Mouse (Mus musculus) right cerebral cortex, postnatal 10 days (tissue): ENCODE measurements at regions not wholly inside any gene's neighbourhood (a gene's known extent, or its start where the extent isn't known, plus 50 kb on each side); places are given as distances from the start of the nearest gene placed in this dataset.

Source experiments
- DNase-seq, 2 experiments: peaks; one replicate each; pipeline ENCODE4 v3.0.0; 2021; ENCODE audit warnings: low spot score in 2 of 2

DNA sequence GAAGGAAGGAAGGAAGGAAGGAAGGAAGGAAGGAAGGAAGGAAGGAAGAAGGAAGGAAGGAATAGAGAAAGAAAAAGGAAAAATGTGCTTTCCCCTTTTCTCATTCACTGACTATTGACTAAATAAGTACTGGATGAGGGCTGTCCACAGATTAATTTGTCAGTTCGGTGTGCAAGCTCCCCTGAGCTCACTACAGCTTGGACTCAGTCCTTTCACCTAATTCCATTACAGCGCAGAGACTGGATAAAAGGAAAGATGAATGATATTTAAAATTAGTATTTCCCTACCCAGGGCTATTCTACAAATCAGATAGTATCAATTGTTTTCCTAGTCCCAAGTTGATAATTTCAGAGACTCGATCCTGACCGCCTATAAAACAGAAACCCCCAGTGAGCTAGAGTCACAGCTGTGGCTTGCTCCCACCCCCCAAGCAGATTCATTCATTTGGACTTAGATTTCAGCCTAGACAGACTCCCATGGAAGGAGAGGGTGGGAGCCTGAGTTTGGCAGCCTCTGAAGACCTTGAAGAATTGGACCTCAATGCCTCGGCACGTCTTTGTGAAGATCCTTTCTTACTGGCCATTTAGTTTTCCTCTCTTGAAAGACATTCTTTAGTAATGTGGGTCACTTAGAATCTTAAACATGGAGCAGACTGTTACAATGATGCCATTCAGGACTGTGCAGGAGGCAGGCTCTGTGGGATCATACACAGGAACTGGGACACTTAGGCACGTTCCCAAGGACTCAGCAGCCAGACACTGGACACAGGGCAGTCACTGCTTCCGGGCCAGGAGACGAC, 179.2 kb upstream of the Pabpc6 start:
- peak; percentile 71 to 86 for DNase-seq

DNA sequence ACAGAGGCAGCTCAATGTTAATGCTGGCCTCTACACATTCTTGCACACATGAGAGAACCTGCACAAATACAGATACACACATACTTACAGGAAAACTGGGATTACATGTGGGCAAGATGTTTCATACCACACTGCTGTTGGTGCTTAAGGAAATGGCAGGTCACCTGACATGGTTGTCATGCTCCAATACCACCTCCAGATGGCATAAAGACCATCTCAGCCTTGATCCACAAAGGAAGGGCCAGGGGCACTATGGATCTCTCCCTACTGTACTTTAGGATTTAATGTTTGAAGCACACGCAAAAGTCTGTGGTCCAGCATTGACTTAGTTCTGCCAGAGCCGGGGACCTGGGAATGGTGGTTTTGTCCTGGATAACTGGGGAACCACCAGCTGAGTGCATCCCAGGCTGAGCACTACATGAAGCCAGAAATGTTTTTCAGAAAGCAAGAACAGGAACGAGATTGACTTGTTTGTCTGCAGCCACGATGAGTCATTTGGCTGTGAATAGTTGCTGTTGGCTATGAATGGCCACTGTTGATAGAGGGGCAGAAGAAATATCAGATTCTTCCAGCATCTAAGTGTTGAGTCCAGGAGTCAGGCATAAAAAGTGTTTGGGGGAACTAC, 176.0 kb upstream of the Pabpc6 start:
- peak in 1 of 2 experiments; percentile 30 for DNase-seq

- peak in 1 of 2 experiments; percentile 38 for DNase-seq
Measured at GRCm38 (mm10) chr17:9841103-9841502, 171.6 kb upstream of the Pabpc6 start.

DNA sequence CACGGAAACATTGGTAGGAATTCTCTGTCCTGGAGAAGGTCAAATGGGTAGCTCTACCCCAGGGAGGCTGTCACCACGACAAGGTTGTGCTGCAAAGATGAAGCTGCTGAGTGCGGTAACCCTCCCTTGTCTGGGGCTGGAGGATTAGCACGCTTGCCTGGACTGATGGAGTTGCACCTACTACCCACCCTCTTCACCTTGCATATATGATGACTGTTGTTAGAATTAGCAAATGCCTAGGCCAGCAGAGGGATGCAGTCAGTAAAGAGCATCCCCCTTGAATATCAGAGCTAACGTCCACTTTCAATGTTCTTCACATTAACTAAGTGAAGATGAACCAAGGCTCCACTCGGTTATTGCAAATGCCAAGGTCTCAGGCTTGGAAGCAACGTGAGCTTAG, 169.7 kb upstream of the Pabpc6 start:
- no peak for DNase-seq

- DNase-seq: no peak
Measured at GRCm38 (mm10) chr17:9836995-9837842, 167.7 kb upstream of the Pabpc6 start.

DNA sequence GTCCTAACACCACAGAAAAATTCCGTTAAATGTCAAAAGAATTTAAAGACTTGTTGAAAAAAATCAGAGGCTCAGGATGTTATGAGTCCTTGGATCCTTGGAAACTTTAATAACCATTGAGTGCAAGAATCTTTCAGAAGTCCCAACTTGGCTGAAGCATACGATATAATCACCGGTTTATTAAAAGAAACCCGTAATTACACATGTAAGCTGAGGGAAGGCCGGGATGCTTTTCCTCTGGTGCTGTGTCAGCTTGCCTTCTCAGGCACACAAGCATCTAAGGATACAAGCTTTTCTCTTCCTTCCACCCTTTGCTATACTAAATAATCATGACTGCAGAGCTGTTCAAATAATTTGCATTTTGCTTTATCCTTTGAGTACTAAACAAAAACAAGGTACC, 160.4 kb upstream of the Pabpc6 start:
- DNase-seq: no peak

- no peak for DNase-seq
Measured at GRCm38 (mm10) chr17:9821358-9821757, 151.8 kb upstream of the Pabpc6 start.

- no peak for DNase-seq
Measured at GRCm38 (mm10) chr17:9817056-9817455, 147.5 kb upstream of the Pabpc6 start.

GRCm38 (mm10) chr17:9797069-9797468, 127.6 kb upstream of the Pabpc6 start:
- peak in 1 of 2 experiments; percentile 18 for DNase-seq

DNA sequence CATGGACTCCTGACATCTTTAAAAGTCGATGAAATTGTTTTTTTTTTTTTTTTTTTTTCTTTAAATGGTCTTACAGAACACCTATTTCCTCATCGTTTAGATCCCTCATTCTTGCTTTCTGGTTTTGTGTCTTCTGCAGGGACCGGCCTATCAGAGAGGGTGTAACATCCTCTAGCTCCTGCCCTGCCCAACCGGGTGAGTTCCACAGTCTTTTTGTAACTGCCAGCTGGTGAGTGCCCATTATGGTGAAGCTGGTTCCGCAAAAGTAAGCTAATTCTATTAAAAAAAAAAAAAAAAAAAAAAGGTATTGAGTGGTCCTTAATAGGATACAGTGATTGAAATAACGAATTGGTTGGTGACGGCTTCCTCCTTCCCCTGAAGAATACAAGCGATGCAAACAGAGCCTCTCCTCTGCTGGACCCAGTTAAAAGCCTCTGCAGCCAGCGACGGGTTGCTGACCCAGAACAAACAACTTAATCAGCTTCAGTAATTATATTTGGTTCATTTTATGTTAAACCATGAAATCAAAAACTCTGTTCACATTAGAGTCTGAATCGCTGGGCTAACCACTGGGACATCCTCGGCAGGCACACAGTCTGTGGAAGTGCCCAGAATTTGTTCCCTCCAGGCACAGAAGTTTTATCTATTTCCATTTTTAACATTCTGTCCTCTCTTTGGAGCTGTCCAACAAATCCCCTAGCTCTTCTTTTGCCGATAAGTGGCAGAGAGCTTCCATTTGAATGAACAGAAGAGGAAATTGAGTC, 126.9 kb upstream of the Pabpc6 start:
- DNase-seq: no peak

DNA sequence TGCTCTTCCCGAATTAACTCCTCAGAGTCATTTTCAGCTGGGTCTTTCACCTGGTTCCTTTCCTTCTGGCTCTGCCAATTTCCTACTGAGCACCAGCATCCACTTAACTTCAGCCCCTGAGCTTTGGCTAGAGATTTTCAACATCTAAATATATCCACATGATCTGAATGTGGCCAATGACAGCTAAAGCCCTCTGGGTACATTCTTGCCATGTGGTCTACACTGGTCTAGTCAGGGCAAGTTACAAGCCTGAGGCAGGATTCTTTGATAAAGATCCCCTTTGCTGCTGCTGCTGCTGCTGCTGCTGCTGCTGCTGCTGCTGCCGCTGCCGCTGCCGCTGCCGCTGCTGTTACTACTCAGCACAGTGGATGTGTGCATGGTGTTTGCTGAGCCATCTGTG, 109.3 kb upstream of the Pabpc6 start:
- DNase-seq: no peak

- no peak for DNase-seq
Measured at GRCm38 (mm10) chr17:9777165-9777564, 107.6 kb upstream of the Pabpc6 start.

DNA sequence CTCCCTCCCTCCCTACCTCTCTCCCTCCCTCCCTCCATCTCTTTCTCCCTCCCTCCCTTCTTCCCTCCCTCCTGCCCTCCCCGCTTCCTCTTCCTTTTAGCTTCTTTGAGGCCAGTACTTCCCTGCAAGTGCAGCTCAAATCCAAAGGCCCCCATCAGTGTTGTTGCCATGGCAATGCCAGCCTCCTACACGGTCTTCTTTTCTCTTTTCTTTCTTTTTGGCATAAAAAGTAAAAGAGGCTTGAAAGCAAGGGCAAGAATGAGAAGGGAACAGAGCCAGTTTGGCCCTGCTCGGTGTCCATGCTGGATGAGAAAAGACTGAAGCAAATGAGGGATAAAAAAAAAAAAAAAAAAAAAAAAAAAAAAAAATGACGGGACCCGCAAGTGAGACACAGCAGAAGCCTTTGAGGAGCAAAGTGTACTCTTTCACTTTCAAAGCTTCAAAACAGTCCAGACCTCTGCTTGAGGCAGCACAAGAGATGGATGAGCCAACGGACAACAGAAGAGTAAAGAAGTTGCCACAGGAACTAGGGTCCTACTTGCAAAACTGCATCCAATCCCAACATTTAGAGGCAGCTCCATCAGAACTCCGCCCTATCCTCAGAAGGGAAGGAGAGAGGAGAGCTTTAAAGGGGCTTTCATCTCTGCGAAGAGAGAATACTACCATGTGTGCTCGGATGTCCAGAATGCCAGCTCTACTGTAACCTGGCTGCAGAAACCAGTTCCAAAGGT, 106.9 kb upstream of the Pabpc6 start:
- peak; percentile 87 to 91 for DNase-seq

- DNase-seq: peak; percentile 83 to 90
Measured at GRCm38 (mm10) chr17:9775668-9776151, 106.2 kb upstream of the Pabpc6 start.

- DNase-seq: no peak
Measured at GRCm38 (mm10) chr17:9774740-9775629, 105.5 kb upstream of the Pabpc6 start.

DNA sequence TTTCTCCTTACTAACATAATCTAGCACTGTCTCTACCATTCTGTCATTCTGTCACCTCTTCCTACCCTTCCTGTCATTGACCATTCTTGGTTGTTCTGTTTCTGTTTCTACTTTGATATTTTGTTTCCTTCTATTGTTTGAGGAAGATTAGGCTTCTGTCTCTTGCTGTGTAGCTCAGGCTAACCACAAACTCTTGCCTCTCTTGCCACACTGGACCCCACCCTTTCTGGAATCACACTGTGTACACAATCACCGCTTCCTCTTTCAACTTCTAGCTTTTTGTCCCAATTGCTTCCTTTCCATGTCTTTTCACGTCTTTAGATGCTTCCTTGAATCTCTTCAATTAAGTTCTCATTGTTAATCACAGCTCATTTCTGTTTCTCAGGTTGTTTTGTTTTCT, 104.2 kb upstream of the Pabpc6 start:
- no peak for DNase-seq

DNA sequence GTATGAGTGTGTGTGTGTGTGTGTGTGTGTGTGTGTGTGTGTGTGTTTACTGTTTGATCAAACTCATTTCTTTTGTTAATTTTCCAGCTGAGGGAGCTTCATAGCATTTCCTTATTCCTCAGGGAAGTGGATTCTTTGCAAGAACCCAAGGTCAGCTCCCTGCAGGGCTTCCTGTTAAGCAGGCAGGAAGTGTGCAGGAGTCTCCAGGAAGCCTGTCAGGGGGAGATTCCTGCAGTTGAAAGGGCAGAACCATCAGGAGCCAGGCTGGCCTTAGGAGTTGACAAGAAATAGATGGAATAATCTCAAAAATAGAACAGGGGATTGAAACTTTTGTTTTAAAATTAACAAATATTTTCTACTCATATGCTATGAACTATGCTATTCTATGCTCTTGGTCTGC, 98.8 kb upstream of the Pabpc6 start:
- no peak for DNase-seq

GRCm38 (mm10) chr17:9765680-9766250, 96.2 kb upstream of the Pabpc6 start:
- DNase-seq: peak in 1 of 2 experiments; percentile 34

- peak; percentile 75 to 85 for DNase-seq
Measured at GRCm38 (mm10) chr17:9764701-9765359, 95.3 kb upstream of the Pabpc6 start.
